Comparison of ENCODE assay signal across 21 mouse cellular contexts in genomic region chr13:92423711-92424110, GRCm38 (mm10). TPM values are rescaled to one million over a fixed set of nuclear protein-coding genes. Genes with fewer than 3 reads are reported as not detected.
A peak's percentile ranks its signal among the peaks of the same experiment; 100 is the strongest.
DNase-seq lines count a peak whose midpoint lies in the region; ATAC-seq lines count a peak whose summit lies in the region.
"Had no signal": no experiment of that assay in that cellular context is flagged by ENCODE, and none has a peak within 500 bp of the region (broad histone marks: within the 10 kb centered on the region; RNA-seq: fewer than 3 reads in every experiment).

No protein-coding gene starts in this region.

- DNase-seq in frontal cortex, postnatal 10 days (ENCODE audit: low spot score in 2 of 2) = no peak
- DNase-seq in heart, adult 11 months = peak; percentile 37
- no peak for DNase-seq in heart, adult 8-10 months (ENCODE audit: low spot score)
- peak; percentile 24 for DNase-seq in right cerebral cortex, adult 18-20 months
- DNase-seq in right cerebral cortex, postnatal 36 days (ENCODE audit: low spot score in 2 of 2) = no peak
- peak; percentile 39 for DNase-seq in telencephalon, adult 2 months (ENCODE audit: low read depth, low spot score)
- no peak for DNase-seq in kidney, postnatal 14 days
- DNase-seq: adrenal gland, adult 2 months; adrenal gland, postnatal 10 days; adrenal gland, postnatal 25 days; B cell, adult 2 months; cerebellum, adult 11-12 months; cerebellum, adult 2 months; cerebellum, adult 9-10 months; cerebellum, postnatal 10 days; cerebellum, postnatal 25 days had no signal

- ATAC-seq in frontal cortex, adult (ENCODE audit: low TSS enrichment) = peak; percentile 39
- ATAC-seq: CD4-positive, CD25-positive, alpha-beta regulatory T cell, adult 4 months; forebrain, embryonic 13.5 days; forebrain, embryonic 15.5 days had no signal

RNA-seq across cellular contexts. Expression of gene Ankrd34b, which starts 2.0 kb away (rescaled TPM):
- total RNA-seq in heart, adult 8-10 months (2022) = not detected
- total RNA-seq: CH12.LX had no signal

Comparison
In these comparisons a context has a peak if more than half of its experiments do, and no peak if none do; other contexts are left out.
1. DNase-seq: peak in heart, adult 11 months (single experiment), right cerebral cortex, adult 18-20 months (single experiment) and telencephalon, adult 2 months (single experiment); none in frontal cortex, postnatal 10 days (0 of 2), heart, adult 8-10 months (single experiment), right cerebral cortex, postnatal 36 days (0 of 2) and kidney, postnatal 14 days (single experiment).